ENCODE assay signal across 33 mouse cellular contexts in the genomic region with DNA sequence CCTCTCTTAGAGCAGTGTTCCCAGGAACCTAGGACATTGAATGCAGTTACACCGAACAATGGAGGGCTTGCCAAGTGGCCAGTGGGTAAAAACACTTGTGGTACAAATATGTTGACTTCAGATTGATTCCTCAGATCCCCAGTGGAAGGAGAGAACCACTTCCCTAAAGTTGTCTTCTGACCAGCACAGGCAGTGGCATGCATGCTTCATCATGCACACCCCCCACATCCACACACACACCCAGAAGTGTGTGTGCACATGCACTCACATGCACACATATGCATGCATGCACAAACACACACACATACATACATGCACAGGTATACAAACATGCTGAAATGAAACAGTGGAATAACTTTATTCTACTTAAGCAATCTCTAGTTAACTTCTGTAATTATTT.
"Had no signal": no experiment of that assay in that cellular context is flagged by ENCODE, and none has a peak within 500 bp of the region (broad histone marks: within the 10 kb centered on the region; RNA-seq: fewer than 3 reads in every experiment).

No protein-coding gene starts in this region.

- DNase-seq: heart, postnatal 10 days; heart, postnatal 14 days; heart, postnatal 36 days; heart, postnatal 4 days; kidney, adult 11 months; kidney, adult 18-20 months; kidney, adult 2 months; kidney, adult 8-10 months; kidney, adult 9 months; kidney, postnatal 10 days; kidney, postnatal 14 days; kidney, postnatal 25 days; kidney, postnatal 36 days; kidney, postnatal 4 days; layer of hippocampus, adult 9-11 months had no signal

- H3K4me3 ChIP-seq: heart, embryonic 10.5 days; heart, embryonic 12.5 days; heart, embryonic 13.5 days; heart, embryonic 15.5 days; hindbrain, embryonic 10.5 days; hindbrain, embryonic 12.5 days; hindbrain, embryonic 13.5 days; hindbrain, embryonic 15.5 days; intestine, embryonic 15.5 days; kidney, embryonic 15.5 days; layer of hippocampus, adult 2 months had no signal

- H3K4me1 ChIP-seq: heart, embryonic 10.5 days; heart, embryonic 12.5 days; heart, embryonic 13.5 days; heart, embryonic 15.5 days; hindbrain, embryonic 10.5 days; hindbrain, embryonic 12.5 days; hindbrain, embryonic 13.5 days; hindbrain, embryonic 15.5 days; intestine, embryonic 15.5 days; kidney, embryonic 15.5 days had no signal

- H3K4me2 ChIP-seq: heart, embryonic 11.5 days; heart, embryonic 12.5 days; heart, embryonic 13.5 days; heart, embryonic 15.5 days; hindbrain, embryonic 12.5 days; hindbrain, embryonic 13.5 days; hindbrain, embryonic 14.5 days; hindbrain, embryonic 15.5 days; intestine, embryonic 15.5 days; kidney, embryonic 15.5 days had no signal

- ATAC-seq: hindbrain, embryonic 16.5 days; hindbrain, postnatal 0 days; inflammation-experienced regulatory T-cells, adult 6 months; intestine, embryonic 15.5 days; intestine, postnatal 0 days had no signal

- H3K27ac ChIP-seq: heart, embryonic 10.5 days; heart, embryonic 13.5 days; heart, embryonic 15.5 days; hindbrain, embryonic 10.5 days; hindbrain, embryonic 12.5 days; hindbrain, embryonic 13.5 days; hindbrain, embryonic 14.5 days; hindbrain, embryonic 15.5 days; hindbrain, postnatal 0 days; intestine, embryonic 15.5 days; kidney, embryonic 15.5 days; kidney, postnatal 0 days; layer of hippocampus, adult 2 months had no signal

- H3K27me3 ChIP-seq: heart, embryonic 12.5 days; heart, embryonic 13.5 days; heart, embryonic 15.5 days; hindbrain, embryonic 12.5 days; hindbrain, embryonic 13.5 days; hindbrain, embryonic 15.5 days; intestine, embryonic 15.5 days; kidney, embryonic 15.5 days had no signal

- H3K9me3 ChIP-seq: hindbrain, embryonic 12.5 days; hindbrain, embryonic 13.5 days; intestine, embryonic 15.5 days had no signal

- H3K9ac ChIP-seq: heart, embryonic 12.5 days; heart, embryonic 13.5 days; heart, embryonic 15.5 days; hindbrain, embryonic 12.5 days; hindbrain, embryonic 13.5 days; hindbrain, embryonic 14.5 days; hindbrain, embryonic 15.5 days; intestine, embryonic 15.5 days; kidney, embryonic 15.5 days had no signal
